Mouse (Mus musculus) left cerebral cortex, postnatal 10 days (tissue): ENCODE measurements around the gene Tyw1. TPM values are rescaled to one million over a fixed set of nuclear protein-coding genes. Genes with fewer than 3 reads are reported as not detected.

Experiments used
- DNase-seq, 2 experiments: peaks; one replicate each; pipeline ENCODE4 v3.0.0; 2021 to 2022; ENCODE audit warnings: low spot score in 2 of 2, mixed read lengths in 1 of 2; ENCODE audit errors: extremely low spot score in 1 of 2
- intact Hi-C: fragments of 180-260 bp; cut with DNase I; formaldehyde crosslinking; loops from one replicate; pipeline ENCODE4 v1.15.1; 2025
- total RNA-seq, 2 experiments: library from RNA; stranded (reverse); gene quantifications; 2 replicates each; pipeline ENCODE4 v1.2.3; 2021

The Tyw1 gene
- total RNA-seq, 2 experiments from 2014 or later, result 16.8 to 20.9 TPM

GRCm38 (mm10) chr5:130256678-130257271 lies 1.4 kb downstream of the Tyw1 start:
- DNase-seq, result peak; percentile 96
- intact Hi-C loops, result no loop called here

- intact Hi-C loops, result no loop called here
These were observed 1.9 kb downstream of the Tyw1 start for GRCm38 (mm10) chr5:130257303-130257702.

GRCm38 (mm10) chr5:130263454-130263853 lies 8.0 kb downstream of the Tyw1 start:
- intact Hi-C loops, result no loop called here
- DNase-seq, result no peak

More at GRCm38 (mm10) chr5:130257303-130257702, 1.9 kb downstream of the Tyw1 start:
- DNase-seq, result no peak

- intact Hi-C loops, result no loop called here
- DNase-seq, result no peak
These were observed 9.1 kb downstream of the Tyw1 start for GRCm38 (mm10) chr5:130264433-130265005.

- intact Hi-C loops, result loop anchor here (2.0 kb wide), 1 partner anchor 586 kb away; no protein-coding TSS in a partner anchor
- peak in 1 of 2 experiments; percentile 61 for DNase-seq
These were observed 11.2 kb downstream of the Tyw1 start for GRCm38 (mm10) chr5:130266651-130267050.

- no peak for DNase-seq
- intact Hi-C loops, result loop anchor here (2.0 kb wide), 1 partner anchor 585 kb away; no protein-coding TSS in a partner anchor
These were observed 11.9 kb downstream of the Tyw1 start for GRCm38 (mm10) chr5:130267316-130267715.

DNA sequence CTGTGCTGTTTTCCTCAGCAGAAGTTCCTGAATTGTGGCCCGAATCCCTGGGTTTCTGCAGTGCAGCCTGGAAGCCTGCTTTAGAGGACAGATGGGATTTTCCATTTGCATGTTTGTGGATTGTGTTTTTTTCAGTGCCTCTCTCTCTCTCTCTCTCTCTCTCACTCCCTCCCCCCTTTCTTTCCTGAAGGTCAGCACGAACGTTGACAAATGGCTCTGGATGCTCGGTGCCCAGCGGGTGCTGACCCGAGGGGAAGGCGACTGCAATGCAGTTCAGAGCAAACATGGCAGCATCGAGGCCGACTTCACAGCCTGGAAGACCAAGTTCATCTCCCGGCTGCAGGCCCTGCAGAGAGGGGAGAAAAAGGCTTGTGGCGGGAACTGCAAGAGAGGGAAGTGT lies 13.6 kb downstream of the Tyw1 start:
- no peak for DNase-seq
- intact Hi-C loops, result no loop called here

DNA sequence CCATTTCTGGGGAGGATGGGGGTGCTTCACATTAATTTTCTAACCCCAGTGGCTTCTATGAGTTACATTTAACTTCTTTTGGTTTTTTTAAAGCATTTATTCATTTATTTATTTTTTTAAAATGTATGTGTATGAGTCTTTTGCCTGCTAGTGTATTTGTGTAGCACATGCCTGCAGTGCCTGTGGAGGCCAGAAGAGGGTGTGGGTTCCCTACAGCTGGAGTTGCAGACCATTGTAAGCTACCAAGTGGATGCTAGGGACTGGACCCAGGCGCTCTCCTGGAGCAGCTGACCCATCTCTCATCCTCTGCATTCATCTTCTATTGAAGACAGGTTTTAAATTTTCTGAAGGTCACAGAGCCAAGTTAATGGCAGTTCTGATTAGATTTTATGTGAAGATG lies 16.9 kb downstream of the Tyw1 start:
- intact Hi-C loops, result loop anchor here (10.0 kb wide), 1 partner anchor 1152 kb away; no protein-coding TSS in a partner anchor
- DNase-seq, result no peak

- DNase-seq, result no peak
- intact Hi-C loops, result loop anchor here (10.0 kb wide), 1 partner anchor 1152 kb away; no protein-coding TSS in a partner anchor
These were observed 17.6 kb downstream of the Tyw1 start for GRCm38 (mm10) chr5:130273046-130273445.

DNA sequence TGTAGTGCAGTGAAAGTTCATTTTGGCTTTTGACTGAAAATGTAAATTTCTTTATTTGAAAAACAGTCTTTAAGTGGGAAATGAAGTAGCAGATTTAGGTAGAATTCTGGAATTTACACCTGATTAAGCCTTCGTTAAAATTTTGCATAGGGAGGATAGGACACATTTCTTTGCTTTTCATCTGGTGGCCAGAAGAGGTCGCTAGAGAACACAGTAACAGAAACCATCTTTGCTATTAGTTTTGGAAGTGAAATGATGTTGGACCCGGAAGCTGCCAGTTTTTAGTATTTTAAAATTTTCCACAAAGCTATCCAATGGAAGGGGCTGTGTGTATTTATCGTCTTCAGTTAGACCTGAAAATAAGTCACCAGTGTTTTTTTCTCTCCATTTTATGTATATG lies 20.1 kb downstream of the Tyw1 start:
- intact Hi-C loops, result loop anchor here (10.0 kb wide), 1 partner anchor 1149 kb away; no protein-coding TSS in a partner anchor
- DNase-seq, result no peak

- no peak for DNase-seq
- intact Hi-C loops, result loop anchor here (10.0 kb wide), 1 partner anchor 1147 kb away; no protein-coding TSS in a partner anchor
These were observed 22.6 kb downstream of the Tyw1 start for GRCm38 (mm10) chr5:130278011-130278472.

DNA sequence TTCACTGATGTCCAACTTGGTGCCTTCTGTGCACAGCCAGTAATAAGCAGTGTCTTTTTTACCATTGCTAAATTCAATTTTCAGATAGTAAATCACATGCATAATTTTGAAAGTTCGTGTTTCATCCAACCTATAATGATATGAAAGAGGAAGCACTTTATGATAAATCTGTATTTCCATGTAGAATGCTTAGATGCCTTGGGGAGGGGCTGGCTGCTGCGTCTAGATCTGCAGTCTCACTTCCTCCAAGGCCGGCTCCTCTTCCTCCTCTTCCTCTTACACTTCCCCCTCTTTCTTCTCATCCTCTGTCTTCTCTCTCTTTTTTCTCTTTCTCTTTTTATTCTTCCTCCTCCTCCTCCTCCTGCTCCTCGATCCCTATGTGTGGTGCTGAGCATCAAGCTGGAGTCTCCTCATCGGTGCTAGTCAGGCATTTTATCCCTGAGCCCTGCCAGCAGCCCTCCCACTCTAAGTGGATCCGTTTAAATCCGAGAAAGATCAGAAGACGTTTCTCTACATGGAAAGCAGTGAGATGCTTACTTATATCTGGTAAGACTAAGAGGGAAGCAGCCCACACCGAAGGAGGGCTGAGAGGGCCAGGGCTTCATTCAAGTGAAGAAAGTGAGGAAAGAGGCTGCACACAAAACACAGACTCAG lies 27.8 kb downstream of the Tyw1 start:
- DNase-seq, result no peak
- intact Hi-C loops, result no loop called here

DNA sequence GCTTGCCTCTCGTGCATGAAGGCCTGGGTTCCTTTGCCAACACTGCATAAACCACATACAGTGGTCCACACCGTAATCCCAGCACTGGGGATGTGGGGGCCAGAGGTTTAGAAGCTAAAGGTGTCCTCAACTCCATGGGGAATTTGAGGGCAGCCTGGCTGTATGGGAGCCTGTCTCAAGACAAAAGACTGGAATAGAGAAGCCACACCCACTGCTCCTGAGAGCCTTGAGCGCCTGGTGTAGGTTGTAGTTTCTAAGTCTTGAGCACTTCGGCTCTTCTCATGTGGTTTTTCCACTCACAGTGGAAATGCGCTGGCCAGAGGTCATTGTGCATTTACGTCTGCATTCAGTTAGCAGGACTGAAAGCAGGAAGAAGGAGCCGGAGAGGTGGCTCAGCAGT lies 32.7 kb downstream of the Tyw1 start:
- intact Hi-C loops, result no loop called here
- DNase-seq, result no peak

DNA sequence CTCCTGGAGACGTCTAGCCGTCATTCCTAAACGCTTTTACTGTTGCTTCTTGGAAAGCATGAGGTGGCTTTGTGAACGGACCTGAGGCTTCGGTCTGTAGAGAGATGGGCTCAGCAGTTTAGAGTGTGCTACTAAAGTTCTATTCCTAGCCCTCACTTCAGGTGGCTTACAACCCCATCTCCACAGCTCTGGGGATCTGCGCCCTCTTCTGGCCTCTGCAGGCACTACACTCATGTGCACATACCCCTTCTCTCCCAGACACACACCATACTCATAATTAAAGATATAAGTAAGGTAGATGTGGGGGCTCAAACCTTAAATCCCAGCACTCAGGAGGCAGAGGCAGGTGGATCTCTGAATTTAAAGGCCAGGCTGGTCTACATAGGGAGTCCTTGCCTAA lies 34.8 kb downstream of the Tyw1 start:
- intact Hi-C loops, result no loop called here
- no peak for DNase-seq

DNA sequence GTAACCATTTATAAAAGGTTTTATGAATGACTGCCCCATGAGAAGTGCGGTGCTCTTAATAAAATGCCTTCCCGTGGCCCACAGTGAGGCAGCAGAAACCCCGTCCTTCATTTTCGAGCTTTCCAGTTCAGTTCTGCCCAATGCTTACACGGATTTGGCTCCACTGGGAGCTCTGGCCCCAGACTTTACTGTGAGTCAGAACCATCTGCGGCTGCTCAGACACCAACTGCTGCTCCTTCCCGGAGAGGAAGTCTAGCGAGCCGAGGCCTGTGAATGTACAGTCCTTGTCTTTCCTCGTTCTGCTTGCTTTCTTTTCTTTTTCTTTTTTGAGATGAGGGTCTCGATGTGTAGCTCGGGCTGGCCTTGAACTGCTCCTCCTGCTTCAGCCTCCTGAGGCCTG lies 35.4 kb downstream of the Tyw1 start:
- peak in 1 of 2 experiments; percentile 56 for DNase-seq
- intact Hi-C loops, result no loop called here

DNA sequence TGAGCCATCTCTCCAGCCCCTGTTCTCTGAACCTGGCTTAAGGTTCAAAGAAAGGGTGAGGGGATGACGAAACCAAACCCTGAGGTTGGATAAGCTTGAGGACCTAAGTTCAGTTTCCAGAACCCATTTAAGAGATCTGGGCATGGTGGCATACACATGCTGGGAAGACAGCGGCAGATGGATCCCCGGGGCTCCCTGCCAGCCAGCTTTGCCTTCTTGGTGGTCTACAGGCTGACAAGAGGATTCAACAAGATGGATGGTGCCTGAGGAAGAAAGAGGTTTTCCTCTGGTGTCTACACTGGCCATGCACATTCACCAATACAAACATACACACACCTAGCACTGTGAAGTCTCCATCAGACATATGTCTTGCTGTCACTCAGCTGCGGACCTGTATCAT lies 37.6 kb downstream of the Tyw1 start:
- peak; percentile 47 to 72 for DNase-seq
- intact Hi-C loops, result no loop called here

DNA sequence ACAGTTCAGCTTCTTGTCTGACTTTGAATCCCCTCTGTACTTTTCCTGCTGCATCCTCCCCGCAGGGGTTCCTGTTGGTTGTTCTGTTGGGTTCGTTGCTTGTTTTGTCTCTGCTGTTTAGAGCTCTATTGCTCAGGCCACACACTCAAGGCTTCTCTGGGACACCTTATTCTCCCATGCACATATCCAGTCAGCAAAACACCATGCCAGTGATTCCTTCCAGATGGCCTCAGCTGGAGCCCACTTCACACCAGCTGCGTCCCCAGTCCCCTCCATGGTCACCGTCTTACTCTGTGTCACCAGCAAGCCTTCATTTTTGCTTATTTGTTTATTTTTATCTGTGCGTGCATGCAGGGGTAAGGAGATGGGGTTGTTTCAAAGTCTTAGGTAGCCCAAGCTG lies 38.5 kb downstream of the Tyw1 start:
- DNase-seq, result no peak
- intact Hi-C loops, result no loop called here

- intact Hi-C loops, result no loop called here
- peak in 1 of 2 experiments; percentile 39 for DNase-seq
These were observed 39.2 kb downstream of the Tyw1 start for GRCm38 (mm10) chr5:130294598-130294997.

DNA sequence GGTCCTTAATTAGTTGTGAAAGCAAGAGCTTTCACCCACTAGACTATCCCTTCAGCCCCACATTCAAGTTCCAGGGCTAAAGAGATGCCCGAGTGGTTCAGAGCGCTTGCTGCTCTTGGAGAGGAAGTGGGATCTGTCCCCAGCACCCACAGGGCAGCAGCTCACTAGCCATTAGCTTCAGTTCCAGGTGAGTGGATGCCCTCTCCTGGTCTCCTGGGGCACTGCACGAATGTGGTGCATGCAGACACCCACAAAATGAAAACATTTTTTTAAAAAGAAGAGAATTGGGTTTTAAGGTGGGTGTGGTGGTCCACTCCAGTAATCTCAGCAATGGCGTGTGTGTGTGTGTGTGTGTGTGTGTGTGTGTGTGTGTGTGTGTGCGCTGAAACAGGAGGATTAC lies 40.7 kb downstream of the Tyw1 start:
- intact Hi-C loops, result no loop called here
- DNase-seq, result no peak
